Mouse (Mus musculus): ENCODE results near the gene Nsfl1c. TPM values are rescaled to one million over a fixed set of nuclear protein-coding genes. Genes with fewer than 3 reads are reported as not detected.
"Not testable (repeated sequence)": the region's sequence is repeated elsewhere in the genome, so short reads cannot be mapped to it uniquely, and the experiment has no call there.

Nsfl1c gene
- 4.8 and 16.1 TPM in 2 replicates for total RNA-seq (2015; ENCODE audit: low replicate concordance)
- total RNA-seq (2017; ENCODE audit: low replicate concordance), result 14.5 and 15.8 TPM in 2 replicates

DNA sequence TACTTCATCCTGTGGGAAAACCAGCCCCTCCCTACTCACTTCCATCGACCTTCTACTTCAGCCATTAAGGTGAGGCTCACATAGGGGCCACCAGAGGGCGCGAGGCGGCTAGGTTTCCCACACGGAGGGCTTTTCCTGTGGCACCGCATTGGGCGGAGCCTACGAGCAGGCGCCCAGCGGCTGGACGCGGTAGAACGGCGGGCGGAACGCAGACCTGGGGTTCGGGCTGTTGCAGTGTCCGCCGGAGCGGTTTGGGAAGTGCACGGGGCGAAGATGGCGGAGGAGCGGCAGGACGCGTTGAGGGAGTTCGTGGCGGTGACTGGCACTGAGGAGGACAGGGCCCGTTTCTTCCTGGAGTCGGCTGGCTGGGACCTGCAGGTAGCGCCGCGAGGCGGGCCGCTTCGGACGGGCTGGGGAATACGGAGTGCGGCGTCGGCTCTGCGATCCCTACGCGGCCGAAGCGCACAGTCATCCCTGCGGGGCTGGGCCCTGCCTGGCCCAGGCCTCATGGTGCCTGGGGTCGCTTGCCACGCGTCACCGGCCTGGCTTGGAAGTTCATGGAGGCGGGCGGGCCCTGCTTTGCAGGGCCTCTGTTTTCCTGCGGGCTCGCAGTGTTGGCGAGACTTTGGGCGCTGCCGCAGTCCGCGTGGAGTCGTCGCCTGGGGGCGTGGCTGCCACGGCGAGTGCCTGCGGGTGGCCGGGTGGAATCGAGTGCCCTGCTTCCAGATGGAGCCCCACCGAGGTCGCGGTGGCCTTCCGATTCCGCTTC lies at the start of gene Nsfl1c:
TSS of gene Nsfl1c (plus strand) at position 148 of the 769 bp plus-strand sequence.
- ATAC-seq (replicated peaks; ENCODE audit: low FRiP score, poor library complexity, severe bottlenecking), result peak; percentile 99

DNA sequence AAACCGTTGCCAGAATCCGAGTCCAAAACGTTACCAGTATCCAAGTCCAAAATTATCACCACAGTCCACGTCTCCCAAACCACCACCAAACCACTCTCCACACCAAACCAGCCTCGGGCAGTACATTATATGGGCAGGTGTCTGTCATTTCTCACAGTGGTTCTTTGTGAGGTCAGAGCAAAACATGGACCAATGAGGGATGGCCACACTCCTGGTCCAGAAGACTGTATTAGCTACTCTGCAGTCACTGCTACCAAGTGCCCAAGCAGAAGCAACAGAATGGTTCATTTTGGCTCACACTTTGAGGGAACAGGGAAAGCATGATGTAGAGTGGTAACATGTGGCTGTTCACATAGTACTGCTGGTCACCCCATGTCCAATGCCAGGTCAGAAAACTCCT lies 17.9 kb upstream of the Nsfl1c start, which contains the start of gene 4921509C19Rik:
TSS of gene 4921509C19Rik (minus strand) at position 101 of the 400 bp plus-strand sequence.
- ATAC-seq (replicated peaks; ENCODE audit: low FRiP score, poor library complexity, severe bottlenecking), result not testable (repeated sequence)

DNA sequence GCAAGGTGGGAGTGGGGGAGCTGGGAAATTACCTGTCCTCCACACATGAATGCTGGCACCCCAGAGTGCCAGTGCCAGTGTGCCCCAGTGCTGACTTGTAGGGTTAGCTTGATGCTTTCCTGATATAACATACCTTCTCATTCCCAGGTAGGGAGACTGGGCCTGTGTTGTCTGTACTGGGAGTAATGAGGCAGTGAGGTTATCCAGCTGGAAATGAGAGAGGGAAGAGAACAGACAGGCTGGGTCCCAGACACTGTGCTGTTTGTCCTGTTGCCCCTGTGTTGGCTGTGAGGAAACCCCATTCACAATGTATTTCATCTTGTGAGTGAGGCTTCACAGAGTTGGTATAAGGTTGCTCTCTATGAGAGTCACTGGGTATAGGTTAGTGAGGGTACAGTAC lies 7.5 kb upstream of the Nsfl1c start:
- ATAC-seq (replicated peaks; ENCODE audit: low FRiP score, poor library complexity, severe bottlenecking), result no peak

DNA sequence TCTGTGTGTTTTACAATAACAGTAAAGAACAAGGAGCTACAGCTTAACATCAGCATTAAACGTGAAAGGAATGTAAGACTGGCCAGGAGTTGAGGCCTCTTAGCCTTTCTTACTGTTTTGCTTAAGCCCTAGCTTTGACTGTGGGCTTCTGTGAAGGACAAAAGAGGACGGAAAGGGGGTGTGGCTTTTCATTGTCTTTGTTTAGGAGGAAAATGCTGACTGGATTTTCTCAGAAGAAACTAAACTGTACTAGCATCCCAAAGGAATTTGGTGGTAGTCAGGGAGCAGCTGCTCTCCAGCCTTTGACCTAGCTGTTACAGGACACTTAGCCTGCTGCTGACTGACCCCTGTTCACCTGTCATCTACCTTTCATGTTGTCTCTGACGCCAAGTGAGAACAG lies 4.4 kb downstream of the Nsfl1c start:
- no peak for ATAC-seq (replicated peaks; ENCODE audit: low FRiP score, poor library complexity, severe bottlenecking)

DNA sequence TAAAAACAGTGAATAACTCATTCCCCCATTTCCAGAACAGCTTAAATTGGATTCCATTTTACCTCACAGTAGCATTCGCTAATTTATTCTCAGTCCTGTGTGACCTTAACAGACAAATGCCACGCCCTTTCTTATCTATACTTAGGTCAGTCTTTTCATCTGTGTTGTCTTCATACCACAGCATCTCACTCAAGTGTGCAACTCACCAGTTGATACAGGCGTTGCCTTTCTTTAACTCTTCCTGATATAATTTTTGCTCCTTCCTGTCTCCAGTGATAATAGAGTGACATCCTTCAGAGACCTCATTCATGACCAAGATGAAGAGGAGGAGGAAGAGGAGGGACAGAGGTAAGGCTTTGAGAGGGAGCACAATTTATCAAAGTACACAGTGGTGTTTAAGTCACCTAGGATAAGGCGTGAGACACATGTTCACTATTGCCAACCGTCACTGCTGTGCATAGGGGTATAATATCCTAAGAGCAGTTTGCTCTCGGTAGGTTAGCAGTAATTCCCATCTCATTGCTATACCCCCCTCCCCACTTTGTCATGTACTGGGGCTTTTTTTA lies 6.5 kb downstream of the Nsfl1c start:
- no peak for ATAC-seq (replicated peaks; ENCODE audit: low FRiP score, poor library complexity, severe bottlenecking)

DNA sequence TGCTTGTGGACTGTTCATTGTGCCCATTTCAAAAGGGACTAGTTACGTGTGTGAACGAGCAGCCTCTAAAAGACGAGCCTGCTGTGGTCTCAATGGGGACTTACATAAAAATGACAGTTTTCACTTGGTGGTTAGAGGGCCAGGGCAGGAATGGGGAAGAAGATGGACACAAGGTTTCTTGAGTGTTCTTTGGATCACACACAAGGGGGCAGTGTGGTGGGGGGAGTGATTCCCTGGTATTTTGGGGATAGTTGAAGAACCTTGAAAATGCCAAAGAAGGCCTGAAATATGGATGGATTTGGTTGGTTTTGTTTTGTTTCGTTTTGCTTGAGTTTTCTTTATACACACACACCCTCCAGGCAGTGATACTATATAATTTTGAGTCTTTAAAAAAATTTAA lies 10.2 kb downstream of the Nsfl1c start:
- ATAC-seq (replicated peaks; ENCODE audit: low FRiP score, poor library complexity, severe bottlenecking), result no peak

DNA sequence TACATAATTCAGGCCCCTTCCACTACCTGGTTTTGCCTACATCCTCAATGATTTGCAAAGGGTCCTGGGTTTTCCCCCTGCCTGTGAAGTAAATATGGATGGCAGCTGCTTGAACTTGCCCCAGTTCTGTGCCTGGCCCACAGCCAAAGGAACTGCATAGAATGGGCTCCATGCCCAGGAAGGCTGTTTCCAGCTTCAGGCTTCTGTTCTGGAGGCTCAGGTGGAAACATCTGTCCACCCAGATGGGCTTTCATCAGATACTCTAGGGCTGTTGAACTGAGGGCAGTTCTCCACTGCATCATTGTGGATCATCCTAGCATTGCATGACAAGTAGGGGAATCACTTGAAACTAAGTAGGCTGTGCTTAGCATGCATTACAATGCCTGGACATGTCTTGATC lies 18.2 kb downstream of the Nsfl1c start:
- ATAC-seq (replicated peaks; ENCODE audit: low FRiP score, poor library complexity, severe bottlenecking), result no peak

DNA sequence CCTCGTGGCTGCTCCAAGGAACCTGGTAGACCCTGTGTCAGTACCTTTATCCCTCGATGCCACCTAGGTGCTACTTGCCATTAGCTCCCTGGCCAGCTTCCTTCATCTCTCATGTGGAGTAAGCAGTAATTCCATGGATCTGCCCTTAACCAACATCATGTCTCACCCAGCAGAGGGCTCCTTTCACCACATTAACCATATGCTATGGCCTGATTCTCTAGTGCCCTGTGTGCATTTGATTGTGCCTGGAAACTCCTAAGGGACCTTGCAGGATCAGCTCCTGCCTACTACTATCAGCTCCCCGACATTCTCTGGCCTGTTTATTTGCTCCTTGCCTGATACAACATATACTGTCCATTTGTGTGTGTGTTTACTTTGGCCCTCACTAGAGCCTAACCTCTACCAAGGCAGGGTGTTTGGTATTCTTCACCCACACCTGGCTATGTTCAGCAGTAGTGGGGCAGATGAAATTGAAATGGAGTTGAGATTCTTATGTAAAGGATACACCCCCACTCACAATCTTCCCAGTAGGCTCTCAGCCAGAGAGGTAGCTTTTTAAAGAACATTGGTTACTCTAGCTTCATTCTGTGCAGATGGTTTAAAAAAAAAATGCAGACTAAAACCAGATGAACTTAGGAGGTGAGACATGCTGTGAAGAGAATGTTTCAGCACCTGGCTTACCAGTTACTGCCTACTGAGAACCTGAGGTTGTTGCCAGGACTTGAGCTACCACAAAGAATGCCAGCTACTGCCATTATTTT lies 19.7 kb downstream of the Nsfl1c start:
- ATAC-seq (replicated peaks; ENCODE audit: low FRiP score, poor library complexity, severe bottlenecking), result no peak

DNA sequence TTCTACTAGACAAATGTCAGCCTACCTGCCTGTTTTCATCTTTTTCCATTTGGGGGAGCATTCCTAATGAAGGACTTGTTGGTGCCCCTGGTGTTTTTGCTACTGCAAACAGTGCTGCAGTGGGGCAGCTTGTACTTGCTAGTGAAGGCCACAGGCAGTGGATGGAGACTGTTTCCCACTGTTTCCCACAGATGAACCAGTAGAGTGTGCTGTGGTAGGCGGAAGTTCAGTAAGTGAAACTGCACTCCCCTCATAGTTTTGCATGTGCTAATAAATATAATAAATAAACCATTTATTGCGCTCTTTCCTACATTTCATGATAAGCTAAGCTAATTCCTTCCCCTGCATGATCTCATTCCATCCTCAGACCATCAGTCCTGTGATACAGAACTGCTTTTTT lies 25.0 kb downstream of the Nsfl1c start:
- no peak for ATAC-seq (replicated peaks; ENCODE audit: low FRiP score, poor library complexity, severe bottlenecking)

DNA sequence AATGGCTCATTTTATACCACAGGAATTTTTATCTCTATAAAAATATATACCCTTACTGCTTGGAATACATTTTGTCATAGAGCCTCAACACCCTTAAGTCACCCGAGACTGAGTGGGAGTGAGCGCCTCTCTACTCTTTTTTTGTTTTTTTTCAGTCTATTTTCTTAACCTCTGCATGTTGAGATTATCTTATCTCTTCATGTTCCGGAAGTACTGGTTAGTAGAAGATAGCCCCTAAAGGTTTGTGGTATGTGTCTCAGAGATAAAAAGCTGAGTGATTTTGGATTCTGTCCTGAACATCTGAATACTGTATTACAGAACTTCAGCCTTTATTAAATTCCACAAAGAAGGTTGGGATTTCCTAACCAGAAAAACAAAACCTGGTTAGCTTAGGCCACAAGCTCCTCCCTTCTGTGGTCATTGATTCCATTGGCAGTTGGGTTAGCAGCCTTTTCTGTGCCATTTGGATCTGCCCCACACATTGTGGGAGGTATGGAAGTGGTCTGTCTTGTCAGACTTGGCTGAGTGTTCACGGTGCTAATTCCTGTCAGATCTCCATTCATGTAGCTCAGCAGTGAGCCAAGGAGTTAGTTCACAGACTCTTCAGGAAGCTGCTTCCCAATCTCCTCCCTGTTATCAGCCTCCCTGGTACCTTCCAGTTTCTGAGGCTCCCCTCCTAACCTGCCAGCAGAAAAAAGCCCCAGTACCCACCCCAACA lies 30.5 kb downstream of the Nsfl1c start:
- no peak for ATAC-seq (replicated peaks; ENCODE audit: low FRiP score, poor library complexity, severe bottlenecking)

DNA sequence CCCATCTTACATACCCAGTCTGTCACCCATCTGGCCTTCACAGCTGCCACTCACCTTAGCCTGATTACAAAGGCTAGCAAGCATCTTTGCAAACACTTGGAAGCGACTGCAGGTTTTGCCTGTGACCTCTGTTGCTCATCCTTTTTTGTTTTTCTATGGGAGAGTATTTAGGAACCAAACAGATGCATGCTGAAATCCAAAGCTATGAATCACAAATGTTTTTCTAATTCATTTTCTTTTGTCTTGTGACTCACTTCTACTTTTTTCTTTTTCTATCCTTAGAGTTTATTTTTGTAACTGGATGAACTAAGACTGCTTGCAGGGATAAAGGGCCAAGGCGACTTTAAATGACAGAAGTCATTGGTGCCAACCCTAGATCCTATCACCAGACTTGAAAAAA lies 31.5 kb downstream of the Nsfl1c start:
- ATAC-seq (replicated peaks; ENCODE audit: low FRiP score, poor library complexity, severe bottlenecking), result no peak

DNA sequence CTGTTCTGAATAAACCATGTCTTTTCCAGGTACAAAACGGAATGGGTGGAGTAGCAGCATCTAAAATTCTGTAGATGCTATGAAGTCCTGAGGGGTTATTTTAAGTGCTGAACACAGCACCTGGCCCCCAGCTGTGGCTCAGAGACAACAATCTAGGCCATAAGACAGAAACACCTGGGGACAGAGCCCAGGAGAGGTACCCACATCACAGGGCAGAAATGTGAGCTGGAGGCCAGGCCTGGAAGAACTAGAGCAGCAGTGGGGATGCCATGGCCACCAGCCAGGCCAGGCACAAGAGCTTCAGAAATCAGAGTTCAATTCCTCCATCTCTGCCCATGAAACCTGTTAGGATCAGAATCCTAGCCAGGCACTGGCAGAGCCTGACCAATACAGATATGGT lies 34.1 kb downstream of the Nsfl1c start:
- ATAC-seq (replicated peaks; ENCODE audit: low FRiP score, poor library complexity, severe bottlenecking), result no peak

DNA sequence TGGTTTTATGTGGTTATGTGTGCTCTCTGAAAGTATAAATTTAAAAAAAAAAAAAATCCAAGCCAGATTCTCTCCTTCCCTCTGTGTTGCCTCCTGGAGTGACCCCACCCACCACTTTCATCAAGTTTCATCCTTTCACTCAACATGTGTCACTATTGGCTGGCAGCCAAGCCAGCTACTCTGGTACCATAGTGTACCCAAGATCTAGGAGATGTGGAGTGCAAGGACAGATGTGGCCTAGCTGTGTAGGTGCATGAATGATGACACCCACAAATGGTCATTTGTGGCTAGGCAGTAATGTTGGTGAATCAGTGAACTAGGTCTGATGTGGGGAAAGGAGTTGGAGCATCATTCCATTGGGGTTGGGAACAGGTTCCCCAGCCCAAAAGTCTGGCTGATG lies 35.2 kb downstream of the Nsfl1c start:
- no peak for ATAC-seq (replicated peaks; ENCODE audit: low FRiP score, poor library complexity, severe bottlenecking)

DNA sequence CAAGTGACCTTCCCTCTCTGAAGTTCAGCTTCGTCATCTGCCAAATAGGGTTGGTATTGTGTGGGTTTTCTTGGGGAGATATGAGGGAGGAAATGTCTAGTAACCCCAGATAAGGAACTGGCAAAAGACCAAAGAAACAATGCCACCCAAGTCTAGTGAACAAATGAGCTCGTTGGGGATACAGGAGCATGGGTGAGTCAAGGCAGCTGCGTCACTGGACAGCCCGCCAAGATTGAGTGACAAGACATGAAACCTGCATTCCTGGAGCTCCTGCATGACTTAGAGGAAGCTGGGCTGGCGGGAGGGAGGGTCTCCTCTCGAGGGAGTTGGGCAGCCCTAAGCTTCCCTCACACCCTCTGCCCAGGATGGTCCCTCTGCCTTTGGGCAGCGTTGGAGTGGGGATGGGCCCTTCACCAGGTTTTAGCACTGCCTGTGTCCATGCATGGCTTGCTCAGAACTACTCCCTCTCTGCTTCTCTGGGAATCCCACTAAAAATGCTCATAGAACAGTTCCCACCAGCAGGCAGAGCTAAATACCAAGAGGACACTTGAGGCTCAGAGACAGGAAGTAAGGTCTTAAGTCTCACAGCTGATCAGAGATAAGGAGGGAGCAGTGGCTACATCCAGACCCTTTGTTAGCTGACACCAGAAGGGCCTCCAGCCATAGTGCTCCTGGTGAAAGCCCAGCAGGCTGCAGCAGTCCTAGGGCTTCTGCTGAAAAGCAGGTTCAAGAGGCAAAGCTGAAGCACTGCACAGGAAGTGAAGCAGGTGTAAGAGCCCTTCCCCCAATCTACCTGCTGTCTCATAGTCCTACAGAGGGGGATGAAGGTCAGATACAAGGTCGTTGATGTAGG lies 36.6 kb downstream of the Nsfl1c start:
- ATAC-seq (replicated peaks; ENCODE audit: low FRiP score, poor library complexity, severe bottlenecking), result no peak

DNA sequence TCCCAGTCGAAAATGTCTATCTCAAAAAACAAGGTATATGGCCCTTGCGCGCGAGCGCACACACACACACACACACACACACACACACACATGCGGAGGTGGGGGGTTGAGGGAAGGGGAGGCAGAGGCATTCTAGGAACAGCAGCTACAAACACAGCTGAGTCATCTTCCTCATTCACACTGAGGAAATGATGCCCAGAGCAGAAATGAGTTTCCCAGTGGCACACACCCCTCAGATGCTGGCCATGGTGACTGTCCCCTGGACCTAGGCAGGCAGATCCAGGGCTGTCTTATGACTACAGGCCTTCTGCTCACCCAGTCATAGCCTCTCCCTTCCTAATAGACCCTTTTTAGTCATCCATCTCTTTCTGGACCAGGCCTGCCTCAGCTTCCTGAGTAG lies 39.6 kb downstream of the Nsfl1c start:
- ATAC-seq (replicated peaks; ENCODE audit: low FRiP score, poor library complexity, severe bottlenecking), result no peak

DNA sequence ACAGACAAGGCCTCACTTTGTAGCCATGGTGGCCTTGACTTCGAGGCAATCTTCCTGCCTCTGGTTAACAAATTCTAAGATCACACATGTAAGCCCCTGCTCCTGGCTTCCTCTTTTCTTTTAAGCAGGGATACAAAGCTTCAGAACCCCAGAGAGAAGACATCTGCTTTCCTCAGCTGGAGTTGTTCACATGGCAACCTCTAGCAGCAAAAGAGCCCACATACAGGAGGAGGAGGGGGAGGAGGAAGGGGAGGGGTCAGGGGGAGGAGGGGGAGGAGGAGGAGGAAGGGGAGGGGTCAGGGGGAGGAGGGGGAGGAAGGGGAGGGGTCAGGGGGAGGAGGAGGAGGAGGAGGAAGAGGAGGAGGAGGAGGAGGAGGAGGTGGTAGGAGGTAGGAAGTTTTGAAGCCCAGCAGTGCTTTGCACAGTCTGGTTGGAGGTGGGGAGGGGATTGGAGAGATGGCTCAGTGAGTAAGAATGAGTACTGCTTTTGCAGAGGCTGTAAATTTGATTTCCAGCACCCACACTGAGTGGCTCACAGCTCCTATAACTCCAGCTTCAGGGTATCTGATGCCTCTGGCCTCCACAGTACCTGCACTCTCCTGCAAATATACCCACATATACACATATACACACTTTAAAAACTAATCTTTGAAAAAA lies 42.1 kb downstream of the Nsfl1c start:
- ATAC-seq (replicated peaks; ENCODE audit: low FRiP score, poor library complexity, severe bottlenecking), result no peak

DNA sequence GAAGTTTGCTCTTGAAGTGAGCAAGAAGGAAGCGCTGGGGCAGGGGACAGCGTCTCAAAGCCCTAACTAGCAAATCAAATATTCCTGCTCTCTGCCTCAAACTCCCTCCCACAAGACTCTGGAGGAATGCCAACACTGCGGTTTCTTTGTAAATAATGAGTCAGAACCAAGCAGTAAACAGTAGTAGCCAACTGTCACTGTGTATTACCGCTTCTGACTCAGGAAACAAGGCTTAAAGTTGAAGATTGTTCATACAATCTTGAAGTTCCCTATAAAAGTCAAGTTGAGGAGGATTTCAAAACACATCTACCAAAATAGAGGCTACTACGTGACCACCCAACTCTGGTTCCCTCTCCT lies 42.6 kb downstream of the Nsfl1c start:
- no peak for ATAC-seq (replicated peaks; ENCODE audit: low FRiP score, poor library complexity, severe bottlenecking)

DNA sequence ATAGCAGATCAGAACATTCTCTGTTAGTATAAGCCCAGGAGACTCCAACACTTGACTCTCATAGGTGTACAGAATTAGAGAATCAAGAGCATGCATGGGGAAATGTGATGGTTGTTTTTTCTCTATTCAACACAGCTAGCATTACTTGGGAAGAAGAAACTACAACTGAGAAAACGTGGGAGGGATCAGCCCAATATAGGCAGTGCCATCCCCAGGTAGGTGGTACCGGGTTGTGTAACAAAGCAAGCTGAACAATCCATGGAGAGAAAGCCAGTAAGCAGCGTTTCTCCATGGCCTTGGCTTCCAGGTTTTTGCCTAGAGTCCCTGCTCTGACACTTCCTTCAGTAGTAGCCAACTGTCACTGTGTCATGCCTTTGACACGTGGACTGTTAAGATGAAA lies 44.7 kb downstream of the Nsfl1c start:
- ATAC-seq (replicated peaks; ENCODE audit: low FRiP score, poor library complexity, severe bottlenecking), result no peak
